Mouse (Mus musculus) adrenal gland, postnatal 25 days (tissue): ENCODE data around the gene Trpc5. TPM values are rescaled to one million over a fixed set of nuclear protein-coding genes. Genes with fewer than 3 reads are reported as not detected.

Source experiments
- DNase-seq: peaks from one replicate; pipeline ENCODE4 v3.0.0; 2021; ENCODE audit warnings: mixed read lengths
- total RNA-seq: library from RNA; stranded (reverse); gene quantifications from 2 replicates; pipeline ENCODE4 v1.2.3, GENCODE M21; 2021

Trpc5 gene
- total RNA-seq, 1 experiment from 2014 or later, result 2.6 TPM

DNA sequence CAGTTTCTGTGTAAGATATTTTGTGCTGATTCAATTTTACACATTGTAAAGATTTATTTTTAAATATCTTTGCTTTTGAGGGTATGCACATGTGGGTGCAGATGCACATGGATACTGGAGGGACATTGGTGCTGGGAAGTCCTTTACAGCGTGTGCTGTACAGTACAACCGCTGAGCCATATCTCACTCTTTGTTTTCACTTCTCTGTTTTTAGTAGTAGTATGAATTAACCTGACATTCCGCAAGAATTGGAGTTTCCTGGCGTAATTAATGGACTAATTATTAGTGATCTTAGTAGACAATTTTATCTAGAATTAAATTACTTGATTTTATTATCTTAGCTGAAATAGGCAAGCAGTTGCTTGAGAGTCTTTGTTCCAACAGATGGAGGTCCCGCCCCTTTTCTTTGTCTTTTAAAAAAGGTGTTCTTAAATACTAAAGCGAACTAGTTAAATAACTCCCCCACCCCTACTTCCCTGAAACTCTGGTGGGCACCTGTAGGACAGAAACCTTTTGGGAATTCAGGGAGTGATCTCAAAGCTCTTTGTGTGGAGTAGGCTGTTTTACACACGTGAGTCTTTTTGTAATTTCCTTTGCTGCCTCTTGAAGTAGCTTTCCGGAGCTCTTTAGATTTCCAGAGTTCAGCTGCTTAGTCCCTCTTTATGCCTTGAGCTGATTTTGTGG, 352.5 kb downstream of the Trpc5 start:
- no peak for DNase-seq

Other genes starting within 250 kb of the Trpc5 start
- gene Trpc5os, start 231.6 kb downstream of the Trpc5 start, total RNA-seq, result not detected in 2 replicates
- gene Rtl4, start 727 bp upstream of the Trpc5 start, total RNA-seq, result 2.4 and 3.4 TPM in 2 replicates